Mouse (Mus musculus): ENCODE data around the gene Plek.

- TF ChIP-seq CTCF (IDR thresholded peaks at IDR 0.05; ENCODE audit: low read depth) = no peak
- no peak for TF ChIP-seq EP300 (optimal IDR thresholded peaks at IDR 0.05)
Observed at GRCm38 (mm10) chr11:16950976-16951760, 101.0 kb downstream of the Plek start, which contains the start of gene Fbxo48.

All from stomach, postnatal 0 days (tissue).